Mouse (Mus musculus) heart, embryonic 11.5 days (tissue): ENCODE measurements around the gene Olfr665. TPM values are rescaled to one million over a fixed set of nuclear protein-coding genes. Genes with fewer than 3 reads are reported as not detected.

Source experiments
- ATAC-seq: fragments of 200-750 bp; cut with Nextera tagmentation; replicated peaks from 2 replicates; pipeline ENCODE4 v1.8.0; 2017; ENCODE audit warnings: moderate library complexity; ENCODE audit not compliant: insufficient number of reproducible peaks, low FRiP score, low TSS enrichment
- H3K27ac ChIP-seq: fragments of 300-500 bp; sonication (generic); 2 replicates; pipeline ENCODE4 v1.5.1; 2014; ENCODE audit warnings: mild to moderate bottlenecking, low read depth, low read length
- H3K27me3 ChIP-seq: fragments of 300-500 bp; sonication (generic); 2 replicates; pipeline ENCODE4 v1.6.1; 2014; ENCODE audit warnings: mild to moderate bottlenecking, low read length, mixed read lengths; ENCODE audit not compliant: control insufficient read depth, insufficient read depth
- H3K36me3 ChIP-seq: fragments of 300-500 bp; sonication (generic); 2 replicates; pipeline ENCODE4 v1.6.1; 2014; ENCODE audit warnings: mild to moderate bottlenecking, low read length, moderate library complexity, mixed read lengths; ENCODE audit not compliant: control insufficient read depth, insufficient read depth
- H3K4me1 ChIP-seq: fragments of 300-500 bp; sonication (generic); 2 replicates; pipeline ENCODE4 v1.6.1; 2014; ENCODE audit warnings: low read length; ENCODE audit not compliant: control insufficient read depth, insufficient read depth
- H3K4me2 ChIP-seq: fragments of 300-500 bp; sonication (generic); 2 replicates; pipeline ENCODE4 v1.6.1; 2014; ENCODE audit warnings: mild to moderate bottlenecking, moderate library complexity
- H3K4me3 ChIP-seq: fragments of 300-500 bp; sonication (generic); 2 replicates; pipeline ENCODE4 v1.5.1; 2014; ENCODE audit warnings: low read depth, low read length
- H3K9ac ChIP-seq: fragments of 300-500 bp; sonication (generic); 2 replicates; pipeline ENCODE4 v1.6.1; 2014; ENCODE audit warnings: mild to moderate bottlenecking, low read depth, low read length, moderate library complexity
- H3K9me3 ChIP-seq: fragments of 300-500 bp; sonication (generic); replicated peaks from 2 replicates; pipeline ENCODE4 v1.6.1; 2016; ENCODE audit warnings: low read length; ENCODE audit not compliant: control insufficient read depth
- WGBS: fragments of 180-500 bp; shearing (Covaris S2); extraction: QIAGEN DNeasy Blood & Tissue Kit; methylation state at CpG from one replicate; pipeline ENCODE4 v1.1.7; 2014; ENCODE audit not compliant: insufficient replicate concordance; 5-methylcytosine and 5-hydroxymethylcytosine counted together
- polyA plus RNA-seq: library from polyadenylated mRNA; unstranded; fragments of >200 nt; fragmentation: Nextera tagmentation; extraction: Ambion mirVana; gene quantifications from 2 replicates; pipeline ENCODE4 v1.2.1, GENCODE M21; 2014

The Olfr665 gene
- polyA plus RNA-seq, 1 experiment from 2014 or later, result not detected

- no peak for ATAC-seq
- no peaks in the 10 kb centered on the region for H3K4me1 ChIP-seq
- H3K36me3 ChIP-seq, result no peaks in the 10 kb centered on the region
- no peaks in the 10 kb centered on the region for H3K9me3 ChIP-seq
- no peak within 1 kb of the TSS for H3K27ac ChIP-seq
- no peak within 1 kb of the TSS for H3K4me2 ChIP-seq
- H3K4me3 ChIP-seq, result no peak within 1 kb of the TSS
- no peaks in the 10 kb centered on the region for H3K27me3 ChIP-seq
- H3K9ac ChIP-seq, result no peak within 1 kb of the TSS
- 79% methylated on average over 1 of the region's 1 CpGs for WGBS
Measured at GRCm38 (mm10) chr7:104921382-104921781, 43.6 kb downstream of the Olfr665 start, which contains the start of gene Olfr667. TSS of gene Olfr667 (minus strand) at chr7:104921482.

GRCm38 (mm10) chr7:104927957-104928356 is 50.1 kb downstream of the Olfr665 start, which contains the start of gene Olfr668:
TSS of gene Olfr668 (minus strand) at chr7:104928057.
- Histone ChIP-seq H3K4me2 (no peak within 1 kb of the TSS), H3K27me3 (no peaks in the 10 kb centered on the region), H3K9ac (no peak within 1 kb of the TSS)

More at GRCm38 (mm10) chr7:104927957-104928356, 50.1 kb downstream of the Olfr665 start, which contains the start of gene Olfr668:
- Histone ChIP-seq H3K36me3 (no peaks in the 10 kb centered on the region), H3K4me1 (no peaks in the 10 kb centered on the region), H3K9me3 (no peaks in the 10 kb centered on the region), H3K4me3 (no peak within 1 kb of the TSS), H3K27ac (no peak within 1 kb of the TSS)
- WGBS, result 63% methylated on average over 1 of the region's 1 CpGs
- ATAC-seq, result no peak

Other genes with a start within 250 kb of the Olfr665 start
- gene Olfr658, start 230.7 kb upstream of the Olfr665 start, polyA plus RNA-seq, result 0.09 TPM in 1 of 2 replicates, not detected in the other
- gene Olfr659, start 211.3 kb upstream of the Olfr665 start, polyA plus RNA-seq, result not detected in 2 replicates
- gene Olfr661, start 191.5 kb upstream of the Olfr665 start, polyA plus RNA-seq, result not detected in 2 replicates
- not detected in 2 replicates for gene Usp17le, start 100.6 kb upstream of the Olfr665 start, polyA plus RNA-seq
- gene Usp17lb, start 35.4 kb upstream of the Olfr665 start, polyA plus RNA-seq, result not detected in 2 replicates
- gene Usp17la, start 21.0 kb upstream of the Olfr665 start, polyA plus RNA-seq, result not detected in 2 replicates
- gene Olfr666, start 17.9 kb downstream of the Olfr665 start, polyA plus RNA-seq, result not detected in 2 replicates
- not detected in 2 replicates for gene Olfr667, start 43.5 kb downstream of the Olfr665 start, polyA plus RNA-seq
- not detected in 2 replicates for gene Olfr668, start 50.0 kb downstream of the Olfr665 start, polyA plus RNA-seq
- gene Olfr669, start 56.2 kb downstream of the Olfr665 start, polyA plus RNA-seq, result not detected in 2 replicates
- gene Olfr670, start 84.6 kb downstream of the Olfr665 start, polyA plus RNA-seq, result not detected in 2 replicates
- not detected in 2 replicates for gene Olfr671, start 101.1 kb downstream of the Olfr665 start, polyA plus RNA-seq
- gene Olfr672, start 124.0 kb downstream of the Olfr665 start, polyA plus RNA-seq, result not detected in 2 replicates
- not detected in 2 replicates for gene Olfr675, start 150.4 kb downstream of the Olfr665 start, polyA plus RNA-seq
- not detected in 2 replicates for gene Olfr676, start 154.7 kb downstream of the Olfr665 start, polyA plus RNA-seq
- not detected in 2 replicates for gene Olfr677, start 173.3 kb downstream of the Olfr665 start, polyA plus RNA-seq
- gene Olfr678, start 186.4 kb downstream of the Olfr665 start, polyA plus RNA-seq, result not detected in 2 replicates
- gene Olfr679, start 203.2 kb downstream of the Olfr665 start, polyA plus RNA-seq, result not detected in 2 replicates
- gene Olfr680-ps1, start 214.8 kb downstream of the Olfr665 start, polyA plus RNA-seq, result not detected in 2 replicates
- not detected in 2 replicates for gene Olfr681, start 238.8 kb downstream of the Olfr665 start, polyA plus RNA-seq